Mouse (Mus musculus) forebrain, embryonic 11.5 days (tissue): ENCODE measurements at regions not wholly inside any gene's neighbourhood (a gene's known extent, or its start where the extent isn't known, plus 50 kb on each side); places are given as distances from the start of the nearest gene placed in this dataset.

ENCODE experiments used
- ATAC-seq: fragments of 200-750 bp; cut with Nextera tagmentation; replicated peaks from 2 replicates; pipeline ENCODE4 v1.8.0; 2017; ENCODE audit warnings: moderate TSS enrichment; ENCODE audit not compliant: low FRiP score
- DNase-seq: peaks from one replicate; pipeline ENCODE4 v3.0.0-alpha.2; 2017; ENCODE audit warnings: low spot score
- H3K27ac ChIP-seq: fragments of 300-500 bp; sonication (generic); 2 replicates; pipeline ENCODE4 v1.5.1; 2014; ENCODE audit warnings: low read depth, low read length
- H3K27me3 ChIP-seq: fragments of 300-500 bp; sonication (generic); 2 replicates; pipeline ENCODE4 v1.6.1; 2014; ENCODE audit warnings: mild to moderate bottlenecking, low read length, mixed read lengths; ENCODE audit not compliant: control insufficient read depth, insufficient read depth
- H3K36me3 ChIP-seq: fragments of 300-500 bp; sonication (generic); 2 replicates; pipeline ENCODE4 v1.6.1; 2014; ENCODE audit warnings: mild to moderate bottlenecking, low read length, moderate library complexity, mixed read lengths; ENCODE audit not compliant: control insufficient read depth, insufficient read depth
- H3K4me1 ChIP-seq: fragments of 300-500 bp; sonication (generic); replicated peaks from 2 replicates; pipeline ENCODE4 v1.6.1; 2014; ENCODE audit warnings: low read length, mixed read lengths; ENCODE audit not compliant: control insufficient read depth, insufficient read depth
- H3K4me2 ChIP-seq: fragments of 300-500 bp; sonication (generic); 2 replicates; pipeline ENCODE4 v1.6.1; 2014; ENCODE audit warnings: low read depth, mild to moderate bottlenecking, low read length, moderate library complexity, mixed read lengths; ENCODE audit not compliant: severe bottlenecking
- H3K4me3 ChIP-seq: fragments of 300-500 bp; sonication (generic); 2 replicates; pipeline ENCODE4 v1.5.1; 2014; ENCODE audit warnings: low read depth, low read length
- H3K9ac ChIP-seq: fragments of 300-500 bp; sonication (generic); 2 replicates; pipeline ENCODE4 v1.6.1; 2014; ENCODE audit warnings: low read length
- H3K9me3 ChIP-seq: fragments of 300-500 bp; sonication (generic); 2 replicates; pipeline ENCODE4 v1.6.1; 2016; ENCODE audit warnings: low read length, mixed read lengths; ENCODE audit not compliant: control insufficient read depth
- WGBS: fragments of 180-500 bp; shearing (Covaris S2); extraction: QIAGEN DNeasy Blood & Tissue Kit; methylation state at CpG from one replicate; pipeline ENCODE4 v1.1.7; 2014; 5-methylcytosine and 5-hydroxymethylcytosine counted together

GRCm38 (mm10) chr15:63042367-63042766 lies 802.6 kb downstream of the Gsdmc2 start:
- no peaks in the 10 kb centered on the region for H3K9me3 ChIP-seq
- no peak overlapping the region for H3K9ac ChIP-seq
- ATAC-seq (no peak), DNase-seq (no peak)
- H3K27me3 ChIP-seq = no peaks in the 10 kb centered on the region
- no peak overlapping the region for H3K4me2 ChIP-seq
- H3K4me3 ChIP-seq = no peak overlapping the region
- no peak overlapping the region for H3K27ac ChIP-seq
- H3K4me1 ChIP-seq = no peaks in the 10 kb centered on the region
- H3K36me3 ChIP-seq = no peaks in the 10 kb centered on the region

- Histone ChIP-seq H3K4me1 (no peaks in the 10 kb centered on the region), H3K9me3 (no peaks in the 10 kb centered on the region), H3K27me3 (no peaks in the 10 kb centered on the region), H3K4me3 (no peak overlapping the region), H3K4me2 (no peak overlapping the region), H3K27ac (no peak overlapping the region), H3K36me3 (no peaks in the 10 kb centered on the region), H3K9ac (no peak overlapping the region)
- ATAC-seq (no peak), DNase-seq (no peak)
- 94% methylated on average over 7 of the region's 7 CpGs for WGBS
Observed at GRCm38 (mm10) chr15:63036241-63036640, 808.7 kb downstream of the Gsdmc2 start.

- no peak for DNase-seq
- no peaks in the 10 kb centered on the region for H3K4me1 ChIP-seq
Observed at GRCm38 (mm10) chr15:63020826-63021225, 824.2 kb downstream of the Gsdmc2 start.

GRCm38 (mm10) chr15:63017966-63018365 lies 827.0 kb downstream of the Gsdmc2 start:
- Histone ChIP-seq H3K9ac (no peak overlapping the region), H3K4me1 (no peaks in the 10 kb centered on the region), H3K27me3 (no peaks in the 10 kb centered on the region), H3K27ac (no peak overlapping the region), H3K36me3 (no peaks in the 10 kb centered on the region), H3K9me3 (no peaks in the 10 kb centered on the region), H3K4me3 (no peak overlapping the region), H3K4me2 (no peak overlapping the region)
- 79% methylated on average over 3 of the region's 3 CpGs for WGBS
- ATAC-seq (no peak), DNase-seq (no peak)

More at GRCm38 (mm10) chr15:63020826-63021225, 824.2 kb downstream of the Gsdmc2 start:
- WGBS = 85% methylated on average over 2 of the region's 2 CpGs
- Histone ChIP-seq H3K4me3 (no peak overlapping the region), H3K27ac (no peak overlapping the region), H3K27me3 (no peaks in the 10 kb centered on the region), H3K9ac (no peak overlapping the region), H3K4me2 (no peak overlapping the region), H3K36me3 (no peaks in the 10 kb centered on the region), H3K9me3 (no peaks in the 10 kb centered on the region)
- ATAC-seq = no peak

- Histone ChIP-seq H3K27ac (no peak overlapping the region), H3K4me1 (no peaks in the 10 kb centered on the region), H3K9me3 (no peaks in the 10 kb centered on the region), H3K4me2 (no peak overlapping the region), H3K36me3 (no peaks in the 10 kb centered on the region), H3K9ac (no peak overlapping the region), H3K27me3 (no peaks in the 10 kb centered on the region), H3K4me3 (no peak overlapping the region)
- no peak for DNase-seq
- WGBS = 87% methylated on average over 14 of the region's 14 CpGs
- ATAC-seq = no peak
Observed at GRCm38 (mm10) chr15:63006471-63007228, 838.3 kb downstream of the Gsdmc2 start.

- Histone ChIP-seq H3K36me3 (no peaks in the 10 kb centered on the region), H3K9ac (no peak overlapping the region), H3K4me3 (no peak overlapping the region), H3K4me2 (no peak overlapping the region), H3K9me3 (no peaks in the 10 kb centered on the region), H3K4me1 (no peaks in the 10 kb centered on the region), H3K27ac (no peak overlapping the region), H3K27me3 (no peaks in the 10 kb centered on the region)
- ATAC-seq = no peak
- 91% methylated on average over 2 of the region's 2 CpGs for WGBS
- no peak for DNase-seq
Observed at GRCm38 (mm10) chr15:62994691-62995090, 850.3 kb downstream of the Gsdmc2 start.

GRCm38 (mm10) chr15:62986871-62987270 lies 858.1 kb downstream of the Gsdmc2 start:
- whole genome bisulfite sequencing = 83% methylated on average over 4 of the region's 4 CpGs
- H3K27me3 ChIP-seq = no peaks in the 10 kb centered on the region
- no peaks in the 10 kb centered on the region for H3K36me3 ChIP-seq
- no peak overlapping the region for H3K27ac ChIP-seq
- ATAC-seq (no peak), DNase-seq (no peak)
- H3K4me1 ChIP-seq = no peaks in the 10 kb centered on the region
- H3K9me3 ChIP-seq = no peaks in the 10 kb centered on the region
- H3K4me2 ChIP-seq = no peak overlapping the region
- H3K4me3 ChIP-seq = no peak overlapping the region
- H3K9ac ChIP-seq = no peak overlapping the region

GRCm38 (mm10) chr15:62986147-62986546 lies 858.8 kb downstream of the Gsdmc2 start:
- no peaks in the 10 kb centered on the region for H3K27me3 ChIP-seq
- no peaks in the 10 kb centered on the region for H3K36me3 ChIP-seq
- H3K9me3 ChIP-seq = no peaks in the 10 kb centered on the region
- no peak overlapping the region for H3K27ac ChIP-seq
- 84% methylated on average over 7 of the region's 7 CpGs for WGBS
- H3K4me3 ChIP-seq = no peak overlapping the region
- H3K4me1 ChIP-seq = no peaks in the 10 kb centered on the region
- no peak overlapping the region for H3K4me2 ChIP-seq
- no peak for ATAC-seq
- H3K9ac ChIP-seq = no peak overlapping the region
- DNase-seq = no peak

- H3K9ac ChIP-seq = no peak overlapping the region
- ATAC-seq (no peak), DNase-seq (no peak)
- 85% methylated on average over 2 of the region's 2 CpGs for WGBS
- no peaks in the 10 kb centered on the region for H3K27me3 ChIP-seq
- H3K9me3 ChIP-seq = no peaks in the 10 kb centered on the region
- no peak overlapping the region for H3K27ac ChIP-seq
- H3K4me3 ChIP-seq = no peak overlapping the region
- no peaks in the 10 kb centered on the region for H3K4me1 ChIP-seq
- H3K4me2 ChIP-seq = no peak overlapping the region
- H3K36me3 ChIP-seq = no peaks in the 10 kb centered on the region
Observed at GRCm38 (mm10) chr15:62970566-62970965, 874.4 kb downstream of the Gsdmc2 start.
